Mouse (Mus musculus): Measurements from ENCODE around the gene Ctsw. TPM values are rescaled to one million over a fixed set of nuclear protein-coding genes. Genes with fewer than 3 reads are reported as not detected.

The Ctsw gene
- polyA plus RNA-seq, 1 experiment from 2014 or later = 0.84 TPM

- H3K9me3 ChIP-seq (replicated peaks; ENCODE audit: control insufficient read depth, low read length) = no peaks in the 10 kb centered on the region
- no peak overlapping the region for H3K9ac ChIP-seq (ENCODE audit: low read depth, low read length)
- ATAC-seq (replicated peaks; ENCODE audit: insufficient number of reproducible peaks, low FRiP score, low TSS enrichment) = no peak
- H3K4me1 ChIP-seq (ENCODE audit: control insufficient read depth, insufficient read depth, low read length) = peaks cover 9% of the 10 kb centered on the region
- no peak overlapping the region for H3K4me3 ChIP-seq (ENCODE audit: low read depth, low read length)
- H3K27me3 ChIP-seq (ENCODE audit: control insufficient read depth, insufficient read depth, low read length) = no peaks in the 10 kb centered on the region
- no peak overlapping the region for H3K4me2 ChIP-seq
- WGBS (ENCODE audit: insufficient replicate concordance) = 93% methylated on average over 6 of the region's 6 CpGs
- peaks cover 9% of the 10 kb centered on the region; the same call in 1 of the 2 replicates for H3K36me3 ChIP-seq (ENCODE audit: control insufficient read depth, insufficient read depth, low read length)
- no peak overlapping the region for H3K27ac ChIP-seq (ENCODE audit: low read depth, low read length)
These were observed 47.7 kb downstream of the Ctsw start for GRCm38 (mm10) chr19:5420579-5420978.

- H3K27me3 ChIP-seq (ENCODE audit: control insufficient read depth, insufficient read depth, low read length) = no peaks in the 10 kb centered on the region
- no peak overlapping the region for H3K27ac ChIP-seq (ENCODE audit: low read depth, low read length)
- no peak overlapping the region for H3K4me3 ChIP-seq (ENCODE audit: low read depth, low read length)
- no peak overlapping the region for H3K9ac ChIP-seq (ENCODE audit: low read depth, low read length)
- ATAC-seq (replicated peaks; ENCODE audit: insufficient number of reproducible peaks, low FRiP score, low TSS enrichment) = no peak
- H3K4me1 ChIP-seq (ENCODE audit: control insufficient read depth, insufficient read depth, low read length) = peaks cover 9% of the 10 kb centered on the region
- 76% methylated on average over 9 of the region's 9 CpGs for WGBS (ENCODE audit: insufficient replicate concordance)
- no peaks in the 10 kb centered on the region for H3K9me3 ChIP-seq (replicated peaks; ENCODE audit: control insufficient read depth, low read length)
- no peak overlapping the region for H3K4me2 ChIP-seq
- peaks cover 9% of the 10 kb centered on the region; the same call in 1 of the 2 replicates for H3K36me3 ChIP-seq (ENCODE audit: control insufficient read depth, insufficient read depth, low read length)
These were observed 48.7 kb downstream of the Ctsw start for GRCm38 (mm10) chr19:5419630-5420029.

- 94% methylated on average over 8 of the region's 8 CpGs for WGBS (ENCODE audit: insufficient replicate concordance)
- Histone ChIP-seq H3K36me3 (ENCODE audit: control insufficient read depth, insufficient read depth, low read length) (peaks cover 9% of the 10 kb centered on the region; the same call in 1 of the 2 replicates), H3K4me2 (no peak overlapping the region), H3K27me3 (ENCODE audit: control insufficient read depth, insufficient read depth, low read length) (no peaks in the 10 kb centered on the region), H3K4me1 (ENCODE audit: control insufficient read depth, insufficient read depth, low read length) (peaks cover 11% of the 10 kb centered on the region), H3K9me3 (replicated peaks; ENCODE audit: control insufficient read depth, low read length) (no peaks in the 10 kb centered on the region), H3K27ac (ENCODE audit: low read depth, low read length) (no peak overlapping the region), H3K4me3 (ENCODE audit: low read depth, low read length) (no peak overlapping the region), H3K9ac (ENCODE audit: low read depth, low read length) (no peak overlapping the region)
- ATAC-seq (replicated peaks; ENCODE audit: insufficient number of reproducible peaks, low FRiP score, low TSS enrichment) = no peak
These were observed 49.4 kb downstream of the Ctsw start for GRCm38 (mm10) chr19:5418750-5419466.

Other genes starting within 250 kb of the Ctsw start
- 21.4 and 22.8 TPM in 2 replicates for gene Pacs1, start 195.4 kb downstream of the Ctsw start, polyA plus RNA-seq (2014; fragmentation: Nextera tagmentation; extraction: Ambion mirVana)
- gene Sf3b2, start 173.1 kb downstream of the Ctsw start, polyA plus RNA-seq (2014; fragmentation: Nextera tagmentation; extraction: Ambion mirVana) = 224 and 239 TPM in 2 replicates
- gene Gal3st3, start 170.2 kb downstream of the Ctsw start, polyA plus RNA-seq (2014; fragmentation: Nextera tagmentation; extraction: Ambion mirVana) = 3.8 and 4.8 TPM in 2 replicates
- gene Catsper1, start 132.8 kb downstream of the Ctsw start, polyA plus RNA-seq (2014; fragmentation: Nextera tagmentation; extraction: Ambion mirVana) = not detected in 2 replicates
- 0.60 and 0.84 TPM in 2 replicates for gene Cst6, start 118.9 kb downstream of the Ctsw start, polyA plus RNA-seq (2014; fragmentation: Nextera tagmentation; extraction: Ambion mirVana)
- 45.3 and 49.4 TPM in 2 replicates for gene Eif1ad, start 101.8 kb downstream of the Ctsw start, polyA plus RNA-seq (2014; fragmentation: Nextera tagmentation; extraction: Ambion mirVana)
- gene Banf1, start 101.3 kb downstream of the Ctsw start, polyA plus RNA-seq (2014; fragmentation: Nextera tagmentation; extraction: Ambion mirVana) = 443 and 453 TPM in 2 replicates
- gene Sart1, start 79.8 kb downstream of the Ctsw start, polyA plus RNA-seq (2014; fragmentation: Nextera tagmentation; extraction: Ambion mirVana) = 39.0 and 44.5 TPM in 2 replicates
- gene Tsga10ip, start 66.0 kb downstream of the Ctsw start, polyA plus RNA-seq (2014; fragmentation: Nextera tagmentation; extraction: Ambion mirVana) = 0.87 and 1.7 TPM in 2 replicates
- gene Drap1, start 43.5 kb downstream of the Ctsw start, polyA plus RNA-seq (2014; fragmentation: Nextera tagmentation; extraction: Ambion mirVana) = 138 and 150 TPM in 2 replicates
- 23.8 and 27.4 TPM in 2 replicates for gene AI837181, start 43.4 kb downstream of the Ctsw start, polyA plus RNA-seq (2014; fragmentation: Nextera tagmentation; extraction: Ambion mirVana)
- not detected in 2 replicates for gene Fosl1, start 21.0 kb downstream of the Ctsw start, polyA plus RNA-seq (2014; fragmentation: Nextera tagmentation; extraction: Ambion mirVana)
- 8.1 and 10.0 TPM in 2 replicates for gene Ccdc85b, start 10.6 kb downstream of the Ctsw start, polyA plus RNA-seq (2014; fragmentation: Nextera tagmentation; extraction: Ambion mirVana)
- 73.6 and 79.8 TPM in 2 replicates for gene Fibp, start 7.9 kb downstream of the Ctsw start, polyA plus RNA-seq (2014; fragmentation: Nextera tagmentation; extraction: Ambion mirVana)
- gene Efemp2, start 5.4 kb upstream of the Ctsw start, polyA plus RNA-seq (2014; fragmentation: Nextera tagmentation; extraction: Ambion mirVana) = 72.2 and 72.5 TPM in 2 replicates
- gene Mus81, start 19.9 kb upstream of the Ctsw start, polyA plus RNA-seq (2014; fragmentation: Nextera tagmentation; extraction: Ambion mirVana) = 32.2 and 40.0 TPM in 2 replicates
- 2,455 and 2,528 TPM in 2 replicates for gene Cfl1, start 21.9 kb upstream of the Ctsw start, polyA plus RNA-seq (2014; fragmentation: Nextera tagmentation; extraction: Ambion mirVana)
- gene 1700020D05Rik, start 35.3 kb upstream of the Ctsw start, polyA plus RNA-seq (2014; fragmentation: Nextera tagmentation; extraction: Ambion mirVana) = not detected in 2 replicates
- gene Snx32, start 42.0 kb upstream of the Ctsw start, polyA plus RNA-seq (2014; fragmentation: Nextera tagmentation; extraction: Ambion mirVana) = 14.0 and 16.7 TPM in 2 replicates
- gene Ovol1, start 92.1 kb upstream of the Ctsw start, polyA plus RNA-seq (2014; fragmentation: Nextera tagmentation; extraction: Ambion mirVana) = 0.29 TPM in 1 of 2 replicates, not detected in the other
- gene Ap5b1, start 99.5 kb upstream of the Ctsw start, polyA plus RNA-seq (2014; fragmentation: Nextera tagmentation; extraction: Ambion mirVana) = 1.8 and 2.3 TPM in 2 replicates
- 97.1 and 106 TPM in 2 replicates for gene Rnaseh2c, start 133.4 kb upstream of the Ctsw start, polyA plus RNA-seq (2014; fragmentation: Nextera tagmentation; extraction: Ambion mirVana)
- 20.9 and 23.4 TPM in 2 replicates for gene Kat5, start 141.7 kb upstream of the Ctsw start, polyA plus RNA-seq (2014; fragmentation: Nextera tagmentation; extraction: Ambion mirVana)
- gene Rela, start 169.0 kb upstream of the Ctsw start, polyA plus RNA-seq (2014; fragmentation: Nextera tagmentation; extraction: Ambion mirVana) = 35.7 and 36.2 TPM in 2 replicates
- 15.8 and 18.8 TPM in 2 replicates for gene Sipa1, start 195.2 kb upstream of the Ctsw start, polyA plus RNA-seq (2014; fragmentation: Nextera tagmentation; extraction: Ambion mirVana)
- gene Map3k11, start 220.2 kb upstream of the Ctsw start, polyA plus RNA-seq (2014; fragmentation: Nextera tagmentation; extraction: Ambion mirVana) = 16.9 and 21.0 TPM in 2 replicates
- 21.3 and 21.5 TPM in 2 replicates for gene Pcnx3, start 220.4 kb upstream of the Ctsw start, polyA plus RNA-seq (2014; fragmentation: Nextera tagmentation; extraction: Ambion mirVana)
- not detected in 2 replicates for gene Kcnk7, start 235.9 kb upstream of the Ctsw start, polyA plus RNA-seq (2014; fragmentation: Nextera tagmentation; extraction: Ambion mirVana)